ENCODE assay signal across 24 mouse cellular contexts in the genomic region with DNA sequence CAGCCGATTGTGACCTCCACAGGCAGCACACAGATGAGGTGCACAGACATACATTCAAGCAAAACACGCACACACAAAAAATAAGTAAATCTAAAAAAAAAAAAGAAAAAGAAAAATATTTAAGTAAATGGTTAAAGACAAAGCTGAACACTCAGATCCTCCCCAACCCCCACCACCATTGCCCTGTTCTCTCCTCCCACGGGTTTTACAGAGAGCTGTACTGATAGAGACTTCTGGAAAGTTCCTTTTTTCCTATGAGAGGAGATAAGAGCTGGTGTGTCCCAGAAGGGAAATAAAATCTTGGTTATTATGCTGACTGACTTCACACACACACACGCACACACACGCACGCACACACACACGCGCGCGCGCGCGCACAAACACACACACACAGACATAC.
"Had no signal": no experiment of that assay in that cellular context is flagged by ENCODE, and none has a peak within 500 bp of the region (broad histone marks: within the 10 kb centered on the region; RNA-seq: fewer than 3 reads in every experiment).

No protein-coding gene starts in this region.

- H3K27ac ChIP-seq: heart, adult 2 months; hindbrain, embryonic 13.5 days; hindbrain, embryonic 15.5 days; hindbrain, postnatal 0 days; layer of hippocampus, adult 2 months; left cerebral cortex, adult 2 months; limb, embryonic 12.5 days; liver, embryonic 13.5 days; liver, embryonic 15.5 days had no signal

- H3K9ac ChIP-seq: hindbrain, embryonic 13.5 days; hindbrain, embryonic 15.5 days; limb, embryonic 12.5 days; liver, embryonic 13.5 days; liver, embryonic 15.5 days had no signal

- ATAC-seq: hindbrain, postnatal 0 days; intestine, embryonic 16.5 days had no signal

- H3K27me3 ChIP-seq: hindbrain, embryonic 15.5 days; limb, embryonic 12.5 days had no signal

- H3K36me3 ChIP-seq: hindbrain, embryonic 13.5 days; hindbrain, embryonic 15.5 days; limb, embryonic 10.5 days; limb, embryonic 12.5 days; liver, embryonic 13.5 days; liver, embryonic 15.5 days had no signal

- DNase-seq: gastrocnemius, postnatal 14 days; gastrocnemius, postnatal 36 days; heart, adult 11 months; heart, adult 2 months; heart, postnatal 14 days; heart, postnatal 36 days; kidney, adult 18-20 months; kidney, adult 8-10 months; kidney, postnatal 10 days; kidney, postnatal 25 days; kidney, postnatal 4 days; liver; liver, embryonic 13.5 days had no signal

- H3K4me3 ChIP-seq: heart, adult 2 months; hindbrain, embryonic 13.5 days; hindbrain, embryonic 15.5 days; layer of hippocampus, adult 2 months; left cerebral cortex, adult 2 months; limb, embryonic 10.5 days; limb, embryonic 12.5 days; liver, embryonic 13.5 days; liver, embryonic 15.5 days had no signal

- H3K9me3 ChIP-seq: hindbrain, embryonic 13.5 days; hindbrain, embryonic 15.5 days; limb, embryonic 10.5 days; limb, embryonic 12.5 days; liver, embryonic 13.5 days; liver, embryonic 15.5 days had no signal

- H3K4me2 ChIP-seq: heart, embryonic 11.5 days; hindbrain, embryonic 13.5 days; hindbrain, embryonic 15.5 days; limb, embryonic 12.5 days; liver, embryonic 11.5 days; liver, embryonic 13.5 days; liver, embryonic 15.5 days had no signal

- H3K4me1 ChIP-seq: hindbrain, embryonic 13.5 days; hindbrain, embryonic 15.5 days had no signal
